10 mouse cellular contexts compared by ENCODE assay signal in the genomic region with DNA sequence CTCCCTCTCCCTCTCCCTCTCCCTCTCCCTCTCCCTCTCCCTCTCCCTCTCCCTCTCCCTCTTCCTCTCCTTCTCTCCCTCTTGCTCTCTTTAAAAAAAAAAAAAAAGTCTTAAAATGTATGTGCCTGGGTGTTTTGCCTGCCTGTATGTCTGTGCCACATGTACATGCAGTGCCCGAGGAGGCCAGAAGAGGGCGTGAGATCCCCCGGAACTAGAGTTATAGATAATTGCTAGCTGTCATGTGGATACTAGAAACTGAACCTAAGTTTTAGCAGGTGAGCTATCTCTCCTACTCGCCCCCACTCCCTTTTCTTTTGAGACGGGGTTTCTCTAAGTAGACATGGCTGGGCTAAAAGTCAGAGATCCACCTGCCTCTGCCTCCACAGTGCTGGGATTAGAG. TPM values are rescaled to one million over a fixed set of nuclear protein-coding genes. Genes with fewer than 3 reads are reported as not detected.
A peak's percentile ranks its signal among the peaks of the same experiment; 100 is the strongest.
DNase-seq lines count a peak whose midpoint lies in the region; ATAC-seq and TF ChIP-seq lines count a peak whose summit lies in the region.
"Had no signal": no experiment of that assay in that cellular context is flagged by ENCODE, and none has a peak within 500 bp of the region (broad histone marks: within the 10 kb centered on the region; RNA-seq: fewer than 3 reads in every experiment).

No protein-coding gene starts in this region.

- H3K36me3 ChIP-seq in G1E (replicated peaks), result no peaks in the 10 kb centered on the region
- no peaks in the 10 kb centered on the region for H3K36me3 ChIP-seq in midbrain, embryonic 13.5 days

- WGBS in midbrain, embryonic 13.5 days, result 42% methylated on average over 5 of the region's 5 CpGs

- no peaks in the 10 kb centered on the region for H3K9me3 ChIP-seq in G1E (replicated peaks)
- no peaks in the 10 kb centered on the region for H3K9me3 ChIP-seq in midbrain, embryonic 13.5 days

- no peak overlapping the region for H3K27ac ChIP-seq in layer of hippocampus, adult 2 months
- no peak overlapping the region for H3K27ac ChIP-seq in midbrain, embryonic 13.5 days

- no peak overlapping the region for H3K4me3 ChIP-seq in layer of hippocampus, adult 2 months
- no peak overlapping the region for H3K4me3 ChIP-seq in G1E (ENCODE audit: low read depth, low read length)
- H3K4me3 ChIP-seq in midbrain, embryonic 13.5 days (replicated peaks), result no peak overlapping the region

- no peak for ATAC-seq in G1E (ENCODE audit: extremely low read depth, insufficient number of reproducible peaks, low FRiP score, poor library complexity, severe bottlenecking)
- ATAC-seq in megakaryocyte progenitor cell, adult 5-6 weeks (replicated peaks; ENCODE audit: poor library complexity), result 0 out of 2 replicates have a peak, but pooled peaks have one; percentile 52
- ATAC-seq in midbrain, embryonic 13.5 days, result no peak
- ATAC-seq in activated CD4-positive, CD25-positive, alpha-beta regulatory T cell, adult 4 months, result no peak

- no peak overlapping the region for H3K9ac ChIP-seq in midbrain, embryonic 13.5 days (replicated peaks)

- 0 out of 2 replicates have a peak, but pooled peaks cover 2% of the 10 kb centered on the region for H3K4me1 ChIP-seq in G1E (ENCODE audit: insufficient read depth, low read depth, low read length)
- H3K4me1 ChIP-seq in midbrain, embryonic 13.5 days (replicated peaks), result no peaks in the 10 kb centered on the region

- peak; percentile 59 for TF ChIP-seq CTCF in layer of hippocampus, adult 2 months (conservative IDR thresholded peaks at IDR 0.05)
- TF ChIP-seq CTCF in G1E (IDR thresholded peaks at IDR 0.05; ENCODE audit: low read depth, low read length), result peak; percentile 42

- DNase-seq in layer of hippocampus, adult 2 months (ENCODE audit: low spot score in 2 of 2), result no peak
- DNase-seq in layer of hippocampus, adult 11-12 months (ENCODE audit: low spot score), result no peak
- DNase-seq in G1E (ENCODE audit: low spot score), result no peak
- peak; percentile 19 for DNase-seq in c-Kit-negative CD71-positive TER-119-positive erythroid progenitor cells, embryonic 14.5 days (ENCODE audit: low read depth, low spot score)
- DNase-seq in layer of hippocampus, adult 8-10 months (ENCODE audit: low spot score in 2 of 2), result no peak

- no peak overlapping the region for H3K4me2 ChIP-seq in midbrain, embryonic 13.5 days (replicated peaks)
- H3K4me2 ChIP-seq: heart, embryonic 11.5 days had no signal

- peaks cover 33% of the 10 kb centered on the region for H3K27me3 ChIP-seq in G1E (ENCODE audit: insufficient read depth, low read length)
- H3K27me3 ChIP-seq in midbrain, embryonic 13.5 days, result no peaks in the 10 kb centered on the region

RNA-seq across cellular contexts. Expression of gene Syt12, which starts 8.9 kb away (rescaled TPM):
- total RNA-seq in layer of hippocampus, adult 2 months (2021), result 10 to 100 TPM; 28.9 to 31.6 TPM
- total RNA-seq in G1E (2014; fragmentation: Nextera tagmentation) (not detected in 2 replicates), G1E (2017) (0.11 and 0.23 TPM in 2 replicates)
- polyA plus RNA-seq in G1E (2012), result not detected in 2 replicates
- not detected in 2 replicates for total RNA-seq in megakaryocyte progenitor cell, adult 5-6 weeks (2015)
- total RNA-seq in megakaryocyte progenitor cell, adult 5-6 weeks (2017), result not detected in 2 replicates
- 10 to 100 TPM; 29.2 to 31.3 (median 30.2) TPM for total RNA-seq in layer of hippocampus, adult 8-10 months (2022)
- polyA plus RNA-seq in midbrain, embryonic 13.5 days (2015; fragmentation: Nextera tagmentation; extraction: Ambion mirVana), result 1.7 and 1.9 TPM in 2 replicates
- polyA plus RNA-seq in activated CD4-positive, CD25-positive, alpha-beta regulatory T cell, adult 4 months (2017; shearing (Covaris generic)), result under 1 TPM in 1 of 2 experiments, not detected in 1; 0.14 TPM

RNA-seq across cellular contexts. Expression of gene Rhod, which starts 29.1 kb away (rescaled TPM):
- 1 to 10 TPM in 1 of 2 experiments, under 1 TPM in 1; 0.82 to 1.0 TPM for total RNA-seq in layer of hippocampus, adult 2 months (2021)
- 2.0 and 2.6 TPM in 2 replicates for total RNA-seq in G1E (2014; fragmentation: Nextera tagmentation)
- total RNA-seq in G1E (2017), result 6.0 and 7.8 TPM in 2 replicates
- 1.1 and 1.6 TPM in 2 replicates for polyA plus RNA-seq in G1E (2012)
- not detected in 2 replicates for total RNA-seq in megakaryocyte progenitor cell, adult 5-6 weeks (2015)
- not detected in 2 replicates for total RNA-seq in megakaryocyte progenitor cell, adult 5-6 weeks (2017)
- total RNA-seq in layer of hippocampus, adult 8-10 months (2022), result 1 to 10 TPM in 1 of 4 experiments, under 1 TPM in 3; 0.74 to 1.1 (median 0.85) TPM
- polyA plus RNA-seq in midbrain, embryonic 13.5 days (2015; fragmentation: Nextera tagmentation; extraction: Ambion mirVana), result 4.2 and 10.3 TPM in 2 replicates
- polyA plus RNA-seq in activated CD4-positive, CD25-positive, alpha-beta regulatory T cell, adult 4 months (2017; shearing (Covaris generic)), result 1 to 10 TPM; 1.9 to 3.2 TPM

RNA-seq across cellular contexts. Expression of gene 2010003K11Rik, which starts 30.0 kb away (rescaled TPM):
- total RNA-seq in layer of hippocampus, adult 2 months (2021), result not detected
- not detected in 2 replicates for total RNA-seq in G1E (2014; fragmentation: Nextera tagmentation)
- total RNA-seq in G1E (2017), result 0.11 TPM in 1 of 2 replicates, not detected in the other
- not detected in 2 replicates for polyA plus RNA-seq in G1E (2012)
- total RNA-seq in megakaryocyte progenitor cell, adult 5-6 weeks (2015), result not detected in 2 replicates
- not detected in 2 replicates for total RNA-seq in megakaryocyte progenitor cell, adult 5-6 weeks (2017)
- total RNA-seq in layer of hippocampus, adult 8-10 months (2022), result not detected
- polyA plus RNA-seq in midbrain, embryonic 13.5 days (2015; fragmentation: Nextera tagmentation; extraction: Ambion mirVana), result not detected in 2 replicates
- polyA plus RNA-seq in activated CD4-positive, CD25-positive, alpha-beta regulatory T cell, adult 4 months (2017; shearing (Covaris generic)), result not detected
- polyA plus RNA-seq: heart, embryonic 11.5 days; limb, embryonic 14.5 days had no signal

RNA-seq across cellular contexts. Expression of gene Pcx, which starts 41.9 kb away (rescaled TPM):
- total RNA-seq in layer of hippocampus, adult 2 months (2021), result 10 to 100 TPM; 64.1 to 76.0 TPM
- total RNA-seq in G1E (2014; fragmentation: Nextera tagmentation) (2.4 and 26.3 TPM in 2 replicates), G1E (2017) (2.2 and 2.5 TPM in 2 replicates)
- 11.7 and 12.9 TPM in 2 replicates for polyA plus RNA-seq in G1E (2012)
- 0.56 and 2.3 TPM in 2 replicates for total RNA-seq in megakaryocyte progenitor cell, adult 5-6 weeks (2015)
- total RNA-seq in megakaryocyte progenitor cell, adult 5-6 weeks (2017), result 0.98 and 2.1 TPM in 2 replicates
- total RNA-seq in layer of hippocampus, adult 8-10 months (2022), result 10 to 100 TPM; 64.5 to 72.7 (median 68.1) TPM
- 18.7 and 20.7 TPM in 2 replicates for polyA plus RNA-seq in midbrain, embryonic 13.5 days (2015; fragmentation: Nextera tagmentation; extraction: Ambion mirVana)
- 1 to 10 TPM; 1.0 to 1.5 TPM for polyA plus RNA-seq in activated CD4-positive, CD25-positive, alpha-beta regulatory T cell, adult 4 months (2017; shearing (Covaris generic))

Comparison
In these comparisons a context has a peak if more than half of its experiments do, and no peak if none do; other contexts are left out.
1. RNA of gene Syt12, which starts 8.9 kb away (total RNA-seq): 28.9 to 31.6 TPM in layer of hippocampus, adult 2 months and 29.2 to 31.3 TPM in layer of hippocampus, adult 8-10 months; 0.11 to 0.23 TPM in G1E and not detected in megakaryocyte progenitor cell, adult 5-6 weeks; every median in the first group is over 10 times any median in the second.